Mouse (Mus musculus): Measurements from ENCODE around the gene Olfml3. TPM values are rescaled to one million over a fixed set of nuclear protein-coding genes. Genes with fewer than 3 reads are reported as not detected.
A peak's percentile ranks its signal among the peaks of the same experiment; 100 is the strongest.

Olfml3 gene
- polyA plus RNA-seq, 1 experiment from 2014 or later: 12.0 TPM

- peaks cover 33% of the 10 kb centered on the region for H3K36me3 ChIP-seq (replicated peaks; ENCODE audit: control insufficient read depth, insufficient read depth)
- 83% methylated on average over 3 of the region's 3 CpGs for WGBS
- no peak overlapping the region for H3K9ac ChIP-seq
- no peaks in the 10 kb centered on the region for H3K9me3 ChIP-seq (ENCODE audit: control insufficient read depth, low read length)
- ATAC-seq (ENCODE audit: low FRiP score): no peak
- H3K4me3 ChIP-seq (replicated peaks; ENCODE audit: low read length): no peak overlapping the region
- no peak overlapping the region for H3K27ac ChIP-seq
- H3K4me1 ChIP-seq (replicated peaks; ENCODE audit: control insufficient read depth, insufficient read depth, low read length): no peaks in the 10 kb centered on the region
- H3K27me3 ChIP-seq (ENCODE audit: control insufficient read depth, insufficient read depth, low read length): no peaks in the 10 kb centered on the region
- H3K4me2 ChIP-seq (replicated peaks): no peak overlapping the region
- no peak for DNase-seq (ENCODE audit: low spot score)
These were observed 35.7 kb upstream of the Olfml3 start for GRCm38 (mm10) chr3:103773508-103773907.

GRCm38 (mm10) chr3:103772846-103773245 is 35.0 kb upstream of the Olfml3 start:
- H3K9ac ChIP-seq: no peak overlapping the region
- DNase-seq (ENCODE audit: low spot score): no peak
- WGBS: 80% methylated on average over 4 of the region's 4 CpGs

GRCm38 (mm10) chr3:103771531-103772130 is 33.8 kb upstream of the Olfml3 start:
- Histone ChIP-seq H3K9ac (no peak overlapping the region), H3K27me3 (ENCODE audit: control insufficient read depth, insufficient read depth, low read length) (no peaks in the 10 kb centered on the region), H3K9me3 (ENCODE audit: control insufficient read depth, low read length) (no peaks in the 10 kb centered on the region), H3K4me2 (replicated peaks) (no peak overlapping the region), H3K4me1 (replicated peaks; ENCODE audit: control insufficient read depth, insufficient read depth, low read length) (no peaks in the 10 kb centered on the region), H3K4me3 (replicated peaks; ENCODE audit: low read length) (no peak overlapping the region), H3K36me3 (replicated peaks; ENCODE audit: control insufficient read depth, insufficient read depth) (peaks cover 24% of the 10 kb centered on the region), H3K27ac (no peak overlapping the region)
- DNase-seq (ENCODE audit: low spot score) (peak; percentile 32), ATAC-seq (ENCODE audit: low FRiP score) (no peak)
- 73% methylated on average over 9 of the region's 9 CpGs for WGBS

More at GRCm38 (mm10) chr3:103772846-103773245, 35.0 kb upstream of the Olfml3 start:
- H3K36me3 ChIP-seq (replicated peaks; ENCODE audit: control insufficient read depth, insufficient read depth): peaks cover 36% of the 10 kb centered on the region
- H3K4me1 ChIP-seq (replicated peaks; ENCODE audit: control insufficient read depth, insufficient read depth, low read length): no peaks in the 10 kb centered on the region
- no peaks in the 10 kb centered on the region for H3K9me3 ChIP-seq (ENCODE audit: control insufficient read depth, low read length)
- no peak overlapping the region for H3K4me3 ChIP-seq (replicated peaks; ENCODE audit: low read length)
- no peaks in the 10 kb centered on the region for H3K27me3 ChIP-seq (ENCODE audit: control insufficient read depth, insufficient read depth, low read length)
- ATAC-seq (ENCODE audit: low FRiP score): no peak
- H3K27ac ChIP-seq: no peak overlapping the region
- no peak overlapping the region for H3K4me2 ChIP-seq (replicated peaks)

GRCm38 (mm10) chr3:103766789-103767188 is 29.0 kb upstream of the Olfml3 start:
- H3K4me1 ChIP-seq (replicated peaks; ENCODE audit: control insufficient read depth, insufficient read depth, low read length): no peaks in the 10 kb centered on the region
- 69% methylated on average over 3 of the region's 3 CpGs for WGBS
- no peaks in the 10 kb centered on the region for H3K27me3 ChIP-seq (ENCODE audit: control insufficient read depth, insufficient read depth, low read length)
- no peak overlapping the region for H3K9ac ChIP-seq
- H3K9me3 ChIP-seq (ENCODE audit: control insufficient read depth, low read length): no peaks in the 10 kb centered on the region
- H3K4me2 ChIP-seq (replicated peaks): no peak overlapping the region
- no peak for DNase-seq (ENCODE audit: low spot score)
- H3K36me3 ChIP-seq (replicated peaks; ENCODE audit: control insufficient read depth, insufficient read depth): peaks cover 41% of the 10 kb centered on the region
- no peak overlapping the region for H3K4me3 ChIP-seq (replicated peaks; ENCODE audit: low read length)
- no peak overlapping the region for H3K27ac ChIP-seq
- ATAC-seq (ENCODE audit: low FRiP score): no peak

- H3K4me2 ChIP-seq (replicated peaks): no peak overlapping the region
- peaks cover 89% of the 10 kb centered on the region for H3K36me3 ChIP-seq (replicated peaks; ENCODE audit: control insufficient read depth, insufficient read depth)
- H3K4me3 ChIP-seq (replicated peaks; ENCODE audit: low read length): no peak overlapping the region
- DNase-seq (ENCODE audit: low spot score) (no peak), ATAC-seq (ENCODE audit: low FRiP score) (no peak)
- no peak overlapping the region for H3K9ac ChIP-seq
- H3K27me3 ChIP-seq (ENCODE audit: control insufficient read depth, insufficient read depth, low read length): no peaks in the 10 kb centered on the region
- no peaks in the 10 kb centered on the region for H3K4me1 ChIP-seq (replicated peaks; ENCODE audit: control insufficient read depth, insufficient read depth, low read length)
- 92% methylated on average over 5 of the region's 5 CpGs for WGBS
- no peak overlapping the region for H3K27ac ChIP-seq
- no peaks in the 10 kb centered on the region for H3K9me3 ChIP-seq (ENCODE audit: control insufficient read depth, low read length)
These were observed 21.6 kb upstream of the Olfml3 start for GRCm38 (mm10) chr3:103759261-103759970.

GRCm38 (mm10) chr3:103758456-103758855 is 20.7 kb upstream of the Olfml3 start:
- DNase-seq (ENCODE audit: low spot score): no peak
- no peak overlapping the region for H3K4me2 ChIP-seq (replicated peaks)
- no peaks in the 10 kb centered on the region for H3K27me3 ChIP-seq (ENCODE audit: control insufficient read depth, insufficient read depth, low read length)
- H3K9ac ChIP-seq: no peak overlapping the region
- H3K4me1 ChIP-seq (replicated peaks; ENCODE audit: control insufficient read depth, insufficient read depth, low read length): no peaks in the 10 kb centered on the region
- H3K36me3 ChIP-seq (replicated peaks; ENCODE audit: control insufficient read depth, insufficient read depth): peaks cover 89% of the 10 kb centered on the region
- whole genome bisulfite sequencing: 81% methylated on average over 7 of the region's 7 CpGs
- no peak overlapping the region for H3K27ac ChIP-seq
- ATAC-seq (ENCODE audit: low FRiP score): no peak
- H3K4me3 ChIP-seq (replicated peaks; ENCODE audit: low read length): no peak overlapping the region
- no peaks in the 10 kb centered on the region for H3K9me3 ChIP-seq (ENCODE audit: control insufficient read depth, low read length)

GRCm38 (mm10) chr3:103756920-103757319 is 19.1 kb upstream of the Olfml3 start:
- ATAC-seq (ENCODE audit: low FRiP score) (no peak), DNase-seq (ENCODE audit: low spot score) (no peak)
- Histone ChIP-seq H3K27me3 (ENCODE audit: control insufficient read depth, insufficient read depth, low read length) (no peaks in the 10 kb centered on the region), H3K9me3 (ENCODE audit: control insufficient read depth, low read length) (no peaks in the 10 kb centered on the region), H3K4me3 (replicated peaks; ENCODE audit: low read length) (no peak overlapping the region), H3K36me3 (replicated peaks; ENCODE audit: control insufficient read depth, insufficient read depth) (peaks cover 89% of the 10 kb centered on the region), H3K4me2 (replicated peaks) (no peak overlapping the region), H3K4me1 (replicated peaks; ENCODE audit: control insufficient read depth, insufficient read depth, low read length) (no peaks in the 10 kb centered on the region), H3K27ac (no peak overlapping the region), H3K9ac (no peak overlapping the region)
- 94% methylated on average over 2 of the region's 2 CpGs for WGBS

GRCm38 (mm10) chr3:103755351-103755750 is 17.6 kb upstream of the Olfml3 start:
- Histone ChIP-seq H3K4me1 (replicated peaks; ENCODE audit: control insufficient read depth, insufficient read depth, low read length) (no peaks in the 10 kb centered on the region), H3K4me2 (replicated peaks) (no peak overlapping the region), H3K27me3 (ENCODE audit: control insufficient read depth, insufficient read depth, low read length) (no peaks in the 10 kb centered on the region), H3K9ac (no peak overlapping the region), H3K27ac (no peak overlapping the region), H3K4me3 (replicated peaks; ENCODE audit: low read length) (no peak overlapping the region), H3K9me3 (ENCODE audit: control insufficient read depth, low read length) (no peaks in the 10 kb centered on the region), H3K36me3 (replicated peaks; ENCODE audit: control insufficient read depth, insufficient read depth) (peaks cover 91% of the 10 kb centered on the region)
- ATAC-seq (ENCODE audit: low FRiP score) (no peak), DNase-seq (ENCODE audit: low spot score) (no peak)
- 79% methylated on average over 3 of the region's 3 CpGs for WGBS

GRCm38 (mm10) chr3:103751558-103751957 is 13.8 kb upstream of the Olfml3 start:
- Histone ChIP-seq H3K36me3 (replicated peaks; ENCODE audit: control insufficient read depth, insufficient read depth) (peaks cover 94% of the 10 kb centered on the region), H3K4me2 (replicated peaks) (no peak overlapping the region), H3K9ac (no peak overlapping the region), H3K4me1 (replicated peaks; ENCODE audit: control insufficient read depth, insufficient read depth, low read length) (no peaks in the 10 kb centered on the region), H3K27ac (no peak overlapping the region), H3K9me3 (ENCODE audit: control insufficient read depth, low read length) (no peaks in the 10 kb centered on the region), H3K27me3 (ENCODE audit: control insufficient read depth, insufficient read depth, low read length) (no peaks in the 10 kb centered on the region), H3K4me3 (replicated peaks; ENCODE audit: low read length) (no peak overlapping the region)
- DNase-seq (ENCODE audit: low spot score) (no peak), ATAC-seq (ENCODE audit: low FRiP score) (no peak)
- WGBS: 92% methylated on average over 2 of the region's 2 CpGs

All from hindbrain, embryonic 14.5 days (tissue).